Mouse (Mus musculus): ENCODE results near the gene Icam4.

DNA sequence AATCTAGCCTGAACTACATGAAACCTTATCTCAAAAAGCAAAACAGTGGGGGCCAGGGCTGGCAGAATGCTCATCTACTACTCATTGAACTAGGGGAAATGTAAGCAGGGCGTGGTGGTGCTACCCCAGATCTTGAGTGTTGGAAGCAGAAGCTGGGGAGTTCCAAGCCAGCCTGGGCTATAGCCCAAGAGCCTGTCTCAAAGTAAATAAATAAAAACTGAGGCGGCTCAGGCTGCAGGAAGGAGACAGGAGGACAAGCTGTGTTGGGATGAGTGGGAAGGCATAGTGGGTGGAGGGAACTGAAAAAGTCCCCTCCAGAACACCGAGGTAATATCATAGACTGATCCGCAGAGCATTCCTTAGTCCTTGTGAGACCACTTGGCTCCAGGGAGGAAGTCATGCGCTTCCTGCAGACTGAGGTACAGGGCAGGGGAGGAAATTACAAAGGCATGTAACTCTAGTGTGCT is 17.3 kb upstream of the Icam4 start:
- TF ChIP-seq POLR2A (IDR thresholded peaks at IDR 0.05; ENCODE audit: borderline replicate concordance, extremely low read depth, low read depth, low read length) (no peak), CTCF (IDR thresholded peaks at IDR 0.05; ENCODE audit: insufficient read depth, low read length) (no peak)
